Mouse (Mus musculus): Measurements from ENCODE around the gene Rhox2g. TPM values are rescaled to one million over a fixed set of nuclear protein-coding genes. Genes with fewer than 3 reads are reported as not detected.

The Rhox2g gene
- polyA plus RNA-seq, 1 experiment from 2014 or later, result not detected

Other genes with a start within 250 kb of the Rhox2g start
- not detected in 2 replicates for gene Rhox2b, start 231.4 kb downstream of the Rhox2g start, polyA plus RNA-seq (2015; fragmentation: Nextera tagmentation; extraction: Ambion mirVana)
- not detected in 2 replicates for gene Rhox4b, start 211.0 kb downstream of the Rhox2g start, polyA plus RNA-seq (2015; fragmentation: Nextera tagmentation; extraction: Ambion mirVana)
- not detected in 2 replicates for gene Rhox2c, start 189.8 kb downstream of the Rhox2g start, polyA plus RNA-seq (2015; fragmentation: Nextera tagmentation; extraction: Ambion mirVana)
- not detected in 2 replicates for gene Rhox3c, start 184.9 kb downstream of the Rhox2g start, polyA plus RNA-seq (2015; fragmentation: Nextera tagmentation; extraction: Ambion mirVana)
- gene Rhox4c, start 163.1 kb downstream of the Rhox2g start, polyA plus RNA-seq (2015; fragmentation: Nextera tagmentation; extraction: Ambion mirVana), result not detected in 2 replicates
- gene Rhox2d, start 150.0 kb downstream of the Rhox2g start, polyA plus RNA-seq (2015; fragmentation: Nextera tagmentation; extraction: Ambion mirVana), result not detected in 2 replicates
- gene Rhox4d, start 129.1 kb downstream of the Rhox2g start, polyA plus RNA-seq (2015; fragmentation: Nextera tagmentation; extraction: Ambion mirVana), result not detected in 2 replicates
- not detected in 2 replicates for gene Rhox2e, start 113.0 kb downstream of the Rhox2g start, polyA plus RNA-seq (2015; fragmentation: Nextera tagmentation; extraction: Ambion mirVana)
- gene Rhox3e, start 101.5 kb downstream of the Rhox2g start, polyA plus RNA-seq (2015; fragmentation: Nextera tagmentation; extraction: Ambion mirVana), result not detected in 2 replicates
- not detected in 2 replicates for gene Rhox4e, start 86.1 kb downstream of the Rhox2g start, polyA plus RNA-seq (2015; fragmentation: Nextera tagmentation; extraction: Ambion mirVana)
- gene Rhox2f, start 72.1 kb downstream of the Rhox2g start, polyA plus RNA-seq (2015; fragmentation: Nextera tagmentation; extraction: Ambion mirVana), result not detected in 2 replicates
- not detected in 2 replicates for gene Rhox3f, start 62.5 kb downstream of the Rhox2g start, polyA plus RNA-seq (2015; fragmentation: Nextera tagmentation; extraction: Ambion mirVana)
- not detected in 2 replicates for gene Rhox4f, start 35.8 kb downstream of the Rhox2g start, polyA plus RNA-seq (2015; fragmentation: Nextera tagmentation; extraction: Ambion mirVana)
- gene Rhox3g, start 14.9 kb downstream of the Rhox2g start, polyA plus RNA-seq (2015; fragmentation: Nextera tagmentation; extraction: Ambion mirVana), result not detected in 2 replicates
- gene Rhox4g, start 7.9 kb upstream of the Rhox2g start, polyA plus RNA-seq (2015; fragmentation: Nextera tagmentation; extraction: Ambion mirVana), result not detected in 2 replicates
- gene Rhox3h, start 25.3 kb upstream of the Rhox2g start, polyA plus RNA-seq (2015; fragmentation: Nextera tagmentation; extraction: Ambion mirVana), result not detected in 2 replicates
- not detected in 2 replicates for gene Rhox2h, start 29.8 kb upstream of the Rhox2g start, polyA plus RNA-seq (2015; fragmentation: Nextera tagmentation; extraction: Ambion mirVana)
- gene Rhox5, start 161.4 kb upstream of the Rhox2g start, polyA plus RNA-seq (2015; fragmentation: Nextera tagmentation; extraction: Ambion mirVana), result 0.36 and 0.62 TPM in 2 replicates
- not detected in 2 replicates for gene Rhox6, start 183.4 kb upstream of the Rhox2g start, polyA plus RNA-seq (2015; fragmentation: Nextera tagmentation; extraction: Ambion mirVana)
- not detected in 2 replicates for gene Rhox7a, start 188.2 kb upstream of the Rhox2g start, polyA plus RNA-seq (2015; fragmentation: Nextera tagmentation; extraction: Ambion mirVana)
- not detected in 2 replicates for gene Rhox8, start 235.5 kb upstream of the Rhox2g start, polyA plus RNA-seq (2015; fragmentation: Nextera tagmentation; extraction: Ambion mirVana)

Measured in midbrain, embryonic 16.5 days (tissue).